Mouse (Mus musculus) spleen, adult 10 weeks (tissue): ENCODE data around the gene Nbl1. TPM values are rescaled to one million over a fixed set of nuclear protein-coding genes. Genes with fewer than 3 reads are reported as not detected.

Source experiments
- polyA plus RNA-seq: library from polyadenylated mRNA; stranded (reverse); fragments of 350-450 nt; fragmentation: Illumina TruSeq; extraction: RNeasy Lipid Tissue Mini Kit (QIAGEN cat#74804); gene quantifications from one replicate; pipeline ENCODE4 v1.2.3, GENCODE M21; 2015; ENCODE audit warnings: low replicate concordance; ENCODE audit not compliant: insufficient read depth

Nbl1 gene
- 2.8 TPM for polyA plus RNA-seq

GRCm38 (mm10) chr4:139092356-139093195 lies at the start of gene Nbl1:
Gene Nbl1 (minus strand): TSS chr4:139092993.

GRCm38 (mm10) chr4:139130701-139131549 lies 38.1 kb upstream of the Nbl1 start, which contains the start of gene Minos1:
Gene Minos1 (minus strand): TSS chr4:139131113.

GRCm38 (mm10) chr4:139075041-139075711 lies 17.6 kb downstream of the Nbl1 start, which contains the start of gene Htr6:
Gene Htr6 (minus strand): TSS chr4:139075570.

Other genes with a start within 250 kb of the Nbl1 start
- 33.7 TPM for gene Pla2g5, start 229.5 kb downstream of the Nbl1 start, polyA plus RNA-seq
- gene Gm13030, start 219.0 kb downstream of the Nbl1 start, polyA plus RNA-seq = not detected
- not detected for gene Pla2g2e, start 215.1 kb downstream of the Nbl1 start, polyA plus RNA-seq
- 3.7 TPM for gene Otud3, start 179.0 kb downstream of the Nbl1 start, polyA plus RNA-seq
- not detected for gene Rnf186, start 125.9 kb downstream of the Nbl1 start, polyA plus RNA-seq
- gene Tmco4, start 120.1 kb downstream of the Nbl1 start, polyA plus RNA-seq = 18.5 TPM
- gene Htr6, start 17.4 kb downstream of the Nbl1 start, polyA plus RNA-seq = not detected
- 182 TPM for gene Minos1, start 38.1 kb upstream of the Nbl1 start, polyA plus RNA-seq
- gene Capzb, start 99.9 kb upstream of the Nbl1 start, polyA plus RNA-seq = 381 TPM
- gene Pqlc2, start 217.7 kb upstream of the Nbl1 start, polyA plus RNA-seq = 15.2 TPM
- 10.0 TPM for gene Akr7a5, start 217.8 kb upstream of the Nbl1 start, polyA plus RNA-seq